Mouse (Mus musculus): ENCODE data around the gene Scamp1. TPM values are rescaled to one million over a fixed set of nuclear protein-coding genes. Genes with fewer than 3 reads are reported as not detected.

Scamp1 gene
- polyA plus RNA-seq, 1 experiment = 229 TPM

- peak overlapping the region; percentile 96 for H3K4me3 ChIP-seq (ENCODE audit: control insufficient read depth, low read depth, low read length)
- H3K27me3 ChIP-seq (ENCODE audit: control insufficient read depth, insufficient read depth, low read length) = no peaks in the 10 kb centered on the region
These were observed 60.6 kb downstream of the Scamp1 start for GRCm38 (mm10) chr13:94224717-94225705.

GRCm38 (mm10) chr13:94223609-94224008, 62.0 kb downstream of the Scamp1 start:
- TF ChIP-seq POLR2A (IDR thresholded peaks at IDR 0.05; ENCODE audit: control insufficient read depth, low read depth, low read length) = peak; percentile 30; the same call in 1 of the 2 replicates
- no peak for TF ChIP-seq CTCF (IDR thresholded peaks at IDR 0.05; ENCODE audit: control insufficient read depth, insufficient read depth, insufficient replicate concordance, low read depth, low read length)
- H3K27me3 ChIP-seq (ENCODE audit: control insufficient read depth, insufficient read depth, low read length) = no peaks in the 10 kb centered on the region
- H3K36me3 ChIP-seq (ENCODE audit: control insufficient read depth, insufficient read depth, low read length) = peaks cover 2% of the 10 kb centered on the region; the same call in 1 of the 2 replicates
- H3K4me3 ChIP-seq (ENCODE audit: control insufficient read depth, low read depth, low read length) = peak overlapping the region; percentile 89
- H3K4me1 ChIP-seq (ENCODE audit: control insufficient read depth, insufficient read depth, low read length) = peaks cover 4% of the 10 kb centered on the region
- peak overlapping the region; percentile 81 for H3K27ac ChIP-seq (ENCODE audit: control insufficient read depth, insufficient read depth, low read depth, low read length)

More at GRCm38 (mm10) chr13:94224717-94225705, 60.6 kb downstream of the Scamp1 start:
- TF ChIP-seq CTCF (IDR thresholded peaks at IDR 0.05; ENCODE audit: control insufficient read depth, insufficient read depth, insufficient replicate concordance, low read depth, low read length) (no peak), POLR2A (IDR thresholded peaks at IDR 0.05; ENCODE audit: control insufficient read depth, low read depth, low read length) (peak; percentile 88)
- Histone ChIP-seq H3K36me3 (ENCODE audit: control insufficient read depth, insufficient read depth, low read length) (peaks cover 2% of the 10 kb centered on the region; the same call in 1 of the 2 replicates), H3K4me1 (ENCODE audit: control insufficient read depth, insufficient read depth, low read length) (peaks cover 4% of the 10 kb centered on the region), H3K27ac (ENCODE audit: control insufficient read depth, insufficient read depth, low read depth, low read length) (peak overlapping the region; percentile 97)

GRCm38 (mm10) chr13:94212716-94213115, 72.9 kb downstream of the Scamp1 start:
- Histone ChIP-seq H3K27me3 (ENCODE audit: control insufficient read depth, insufficient read depth, low read length) (no peaks in the 10 kb centered on the region), H3K27ac (ENCODE audit: control insufficient read depth, insufficient read depth, low read depth, low read length) (no peak overlapping the region), H3K4me1 (ENCODE audit: control insufficient read depth, insufficient read depth, low read length) (no peaks in the 10 kb centered on the region), H3K36me3 (ENCODE audit: control insufficient read depth, insufficient read depth, low read length) (no peaks in the 10 kb centered on the region; the same call in 1 of the 2 replicates), H3K4me3 (ENCODE audit: control insufficient read depth, low read depth, low read length) (no peak overlapping the region)
- no peak for TF ChIP-seq POLR2A (IDR thresholded peaks at IDR 0.05; ENCODE audit: control insufficient read depth, low read depth, low read length)
- TF ChIP-seq CTCF (IDR thresholded peaks at IDR 0.05; ENCODE audit: control insufficient read depth, insufficient read depth, insufficient replicate concordance, low read depth, low read length) = no peak

GRCm38 (mm10) chr13:94212179-94212578, 73.5 kb downstream of the Scamp1 start:
- H3K4me1 ChIP-seq (ENCODE audit: control insufficient read depth, insufficient read depth, low read length) = no peaks in the 10 kb centered on the region
- H3K36me3 ChIP-seq (ENCODE audit: control insufficient read depth, insufficient read depth, low read length) = no peaks in the 10 kb centered on the region; the same call in 1 of the 2 replicates
- H3K4me3 ChIP-seq (ENCODE audit: control insufficient read depth, low read depth, low read length) = no peak overlapping the region
- H3K27ac ChIP-seq (ENCODE audit: control insufficient read depth, insufficient read depth, low read depth, low read length) = no peak overlapping the region
- no peak for TF ChIP-seq CTCF (IDR thresholded peaks at IDR 0.05; ENCODE audit: control insufficient read depth, insufficient read depth, insufficient replicate concordance, low read depth, low read length)
- TF ChIP-seq POLR2A (IDR thresholded peaks at IDR 0.05; ENCODE audit: control insufficient read depth, low read depth, low read length) = no peak
- no peaks in the 10 kb centered on the region for H3K27me3 ChIP-seq (ENCODE audit: control insufficient read depth, insufficient read depth, low read length)

GRCm38 (mm10) chr13:94211236-94212119, 74.2 kb downstream of the Scamp1 start:
- no peak overlapping the region for H3K27ac ChIP-seq (ENCODE audit: control insufficient read depth, insufficient read depth, low read depth, low read length)

GRCm38 (mm10) chr13:94208892-94209291, 76.8 kb downstream of the Scamp1 start:
- Histone ChIP-seq H3K36me3 (ENCODE audit: control insufficient read depth, insufficient read depth, low read length) (no peaks in the 10 kb centered on the region; the same call in 1 of the 2 replicates), H3K4me1 (ENCODE audit: control insufficient read depth, insufficient read depth, low read length) (no peaks in the 10 kb centered on the region; the same call in 1 of the 2 replicates), H3K27ac (ENCODE audit: control insufficient read depth, insufficient read depth, low read depth, low read length) (no peak overlapping the region), H3K4me3 (ENCODE audit: control insufficient read depth, low read depth, low read length) (no peak overlapping the region), H3K27me3 (ENCODE audit: control insufficient read depth, insufficient read depth, low read length) (no peaks in the 10 kb centered on the region)
- TF ChIP-seq CTCF (IDR thresholded peaks at IDR 0.05; ENCODE audit: control insufficient read depth, insufficient read depth, insufficient replicate concordance, low read depth, low read length) (peak; percentile 9; the same call in 1 of the 2 replicates), POLR2A (IDR thresholded peaks at IDR 0.05; ENCODE audit: control insufficient read depth, low read depth, low read length) (no peak)

More at GRCm38 (mm10) chr13:94211236-94212119, 74.2 kb downstream of the Scamp1 start:
- Histone ChIP-seq H3K4me1 (ENCODE audit: control insufficient read depth, insufficient read depth, low read length) (no peaks in the 10 kb centered on the region; the same call in 1 of the 2 replicates), H3K4me3 (ENCODE audit: control insufficient read depth, low read depth, low read length) (no peak overlapping the region), H3K27me3 (ENCODE audit: control insufficient read depth, insufficient read depth, low read length) (no peaks in the 10 kb centered on the region), H3K36me3 (ENCODE audit: control insufficient read depth, insufficient read depth, low read length) (no peaks in the 10 kb centered on the region; the same call in 1 of the 2 replicates)
- TF ChIP-seq CTCF (IDR thresholded peaks at IDR 0.05; ENCODE audit: control insufficient read depth, insufficient read depth, insufficient replicate concordance, low read depth, low read length) (no peak), POLR2A (IDR thresholded peaks at IDR 0.05; ENCODE audit: control insufficient read depth, low read depth, low read length) (no peak)
